Mouse (Mus musculus): Measurements from ENCODE around the gene Rbm25. TPM values are rescaled to one million over a fixed set of nuclear protein-coding genes. Genes with fewer than 3 reads are reported as not detected.

The Rbm25 gene
- polyA plus RNA-seq, 1 experiment from 2014 or later = 244 TPM

Other genes with a start within 250 kb of the Rbm25 start
- gene Dpf3, start 143.5 kb upstream of the Rbm25 start, polyA plus RNA-seq (2015; fragmentation: Nextera tagmentation; extraction: Ambion mirVana) = 2.1 and 3.9 TPM in 2 replicates
- 23.6 and 23.7 TPM in 2 replicates for gene Dcaf4, start 110.8 kb upstream of the Rbm25 start, polyA plus RNA-seq (2015; fragmentation: Nextera tagmentation; extraction: Ambion mirVana)
- 19.5 and 20.6 TPM in 2 replicates for gene Zfyve1, start 34.0 kb upstream of the Rbm25 start, polyA plus RNA-seq (2015; fragmentation: Nextera tagmentation; extraction: Ambion mirVana)
- gene Psen1, start 56.9 kb downstream of the Rbm25 start, polyA plus RNA-seq (2015; fragmentation: Nextera tagmentation; extraction: Ambion mirVana) = 54.3 and 56.6 TPM in 2 replicates
- 1.0 and 1.3 TPM in 2 replicates for gene Papln, start 132.4 kb downstream of the Rbm25 start, polyA plus RNA-seq (2015; fragmentation: Nextera tagmentation; extraction: Ambion mirVana)